In genomic region chr5:124485654-124486053, GRCm38 (mm10) we compare ENCODE assay signal across 22 mouse cellular contexts. TPM values are rescaled to one million over a fixed set of nuclear protein-coding genes. Genes with fewer than 3 reads are reported as not detected.
DNase-seq lines count a peak whose midpoint lies in the region; ATAC-seq and TF ChIP-seq lines count a peak whose summit lies in the region.
"Had no signal": no experiment of that assay in that cellular context is flagged by ENCODE, and none has a peak within 500 bp of the region (broad histone marks: within the 10 kb centered on the region; RNA-seq: fewer than 3 reads in every experiment).

No protein-coding gene starts in this region.

- WGBS in heart, embryonic 13.5 days = 88% methylated on average over 5 of the region's 5 CpGs
- 54% methylated on average over 5 of the region's 5 CpGs for WGBS in kidney, adult 2 months
- 86% methylated on average over 5 of the region's 5 CpGs for WGBS in kidney, postnatal 0 days

- H3K4me1 ChIP-seq in heart, embryonic 13.5 days = peaks cover 13% of the 10 kb centered on the region
- H3K4me1 ChIP-seq in kidney, adult 2 months (ENCODE audit: control insufficient read depth, insufficient read depth, low read length) = peaks cover 3% of the 10 kb centered on the region; the same call in 1 of the 2 replicates
- H3K4me1 ChIP-seq in kidney, postnatal 0 days (replicated peaks; ENCODE audit: insufficient read depth, low read length) = peaks cover 7% of the 10 kb centered on the region; the same call in 1 of the 2 replicates

- H3K36me3 ChIP-seq in heart, embryonic 13.5 days = peaks cover 25% of the 10 kb centered on the region
- no peaks in the 10 kb centered on the region for H3K36me3 ChIP-seq in kidney, adult 2 months (ENCODE audit: control insufficient read depth, insufficient read depth, low read length)
- peaks cover 14% of the 10 kb centered on the region for H3K36me3 ChIP-seq in kidney, postnatal 0 days (ENCODE audit: insufficient read depth, low read length)

- no peak overlapping the region for H3K4me3 ChIP-seq in heart, embryonic 13.5 days
- H3K4me3 ChIP-seq in kidney, adult 2 months (ENCODE audit: insufficient read depth, low read depth, low read length) = no peak overlapping the region
- no peak overlapping the region for H3K4me3 ChIP-seq in kidney, postnatal 0 days (replicated peaks; ENCODE audit: low read depth, low read length)

- 0 out of 2 replicates have a peak overlapping the region, but pooled peaks have one; percentile 33 for H3K9ac ChIP-seq in heart, embryonic 13.5 days
- no peak overlapping the region for H3K9ac ChIP-seq in kidney, postnatal 0 days (ENCODE audit: low read depth, low read length)

- no peak overlapping the region for H3K27ac ChIP-seq in heart, embryonic 13.5 days (replicated peaks)
- H3K27ac ChIP-seq in kidney, adult 2 months (ENCODE audit: insufficient read depth, low read depth, low read length) = peak overlapping the region; percentile 49; the same call in 1 of the 2 replicates
- H3K27ac ChIP-seq in kidney, postnatal 0 days = peak overlapping the region; percentile 2; the same call in 1 of the 2 replicates

- no peaks in the 10 kb centered on the region for H3K27me3 ChIP-seq in heart, embryonic 13.5 days (replicated peaks)
- H3K27me3 ChIP-seq in kidney, adult 2 months (replicated peaks; ENCODE audit: control insufficient read depth, insufficient read depth, low read length) = no peaks in the 10 kb centered on the region
- H3K27me3 ChIP-seq in kidney, postnatal 0 days (ENCODE audit: insufficient read depth, low read length) = no peaks in the 10 kb centered on the region
- H3K27me3 ChIP-seq: CH12.LX, Patski had no signal

- TF ChIP-seq POLR2A in kidney, adult 2 months (IDR thresholded peaks at IDR 0.05; ENCODE audit: low read depth, low read length) = no peak

- no peaks in the 10 kb centered on the region for H3K9me3 ChIP-seq in heart, embryonic 13.5 days
- no peaks in the 10 kb centered on the region for H3K9me3 ChIP-seq in kidney, postnatal 0 days (replicated peaks; ENCODE audit: low read length)
- H3K9me3 ChIP-seq: G1E had no signal

- H3K4me2 ChIP-seq in heart, embryonic 13.5 days = no peak overlapping the region
- no peak overlapping the region for H3K4me2 ChIP-seq in kidney, postnatal 0 days (ENCODE audit: low read length)

- ATAC-seq in heart, embryonic 13.5 days (ENCODE audit: extremely low read depth, insufficient number of reproducible peaks, low FRiP score, low TSS enrichment) = no peak
- no peak for ATAC-seq in kidney, postnatal 0 days (replicated peaks; ENCODE audit: low FRiP score, low read depth)
- ATAC-seq: activated CD4-positive, CD25-positive, alpha-beta regulatory T cell, adult 4 months; CD4-positive, CD25-positive, alpha-beta regulatory T cell, adult 4 months; Patski had no signal

- no peak for TF ChIP-seq CTCF in kidney, adult 2 months (conservative IDR thresholded peaks at IDR 0.05; ENCODE audit: insufficient read depth, insufficient read length, low read depth, low read length)
- no peak for TF ChIP-seq CTCF in kidney, postnatal 0 days (IDR thresholded peaks at IDR 0.05; ENCODE audit: low read depth)

- DNase-seq in heart, postnatal 4 days = no peak
- DNase-seq in kidney, adult 2 months = peak; percentile 59
- DNase-seq in kidney, adult 18-20 months = no peak
- DNase-seq in kidney, adult 9 months = peak; percentile 64
- DNase-seq in kidney, postnatal 4 days = no peak
- DNase-seq in kidney, postnatal 0 days (ENCODE audit: low spot score) = no peak
- DNase-seq in kidney, postnatal 10 days = no peak
- DNase-seq: adrenal gland, adult 2 months; adrenal gland, adult 8-10 months; adrenal gland, postnatal 10 days; adrenal gland, postnatal 14 days; adrenal gland, postnatal 25 days; adrenal gland, postnatal 36 days; B cell, adult 2 months; cerebellum, adult 11 months; cerebellum, adult 11-12 months had no signal

RNA-seq across cellular contexts. Expression of gene Snrnp35, which starts 2.7 kb away (rescaled TPM):
- 22.9 and 23.9 TPM in 2 replicates for polyA plus RNA-seq in heart, embryonic 13.5 days (2015; fragmentation: Nextera tagmentation; extraction: Ambion mirVana)
- total RNA-seq in heart, postnatal 4 days (2021) = 10 to 100 TPM; 19.3 to 23.5 TPM
- polyA plus RNA-seq in kidney, adult 2 months (2012; rRNA removed) = 4.3 and 5.9 TPM in 2 replicates
- 17.1 and 21.3 TPM in 2 replicates for polyA plus RNA-seq in kidney, postnatal 0 days (2015; fragmentation: Nextera tagmentation; extraction: Ambion mirVana)

RNA-seq across cellular contexts. Expression of gene Rilpl2, which starts 7.5 kb away (rescaled TPM):
- polyA plus RNA-seq in heart, embryonic 13.5 days (2015; fragmentation: Nextera tagmentation; extraction: Ambion mirVana) = 12.3 and 14.8 TPM in 2 replicates
- 10 to 100 TPM in 1 of 2 experiments, 1 to 10 TPM in 1; 8.3 to 10.9 TPM for total RNA-seq in heart, postnatal 4 days (2021)
- polyA plus RNA-seq in kidney, adult 2 months (2012; rRNA removed) = 44.3 and 46.3 TPM in 2 replicates
- 41.9 and 44.7 TPM in 2 replicates for polyA plus RNA-seq in kidney, postnatal 0 days (2015; fragmentation: Nextera tagmentation; extraction: Ambion mirVana)

RNA-seq across cellular contexts. Expression of gene Rilpl1, which starts 45.5 kb away (rescaled TPM):
- 21.8 and 23.1 TPM in 2 replicates for polyA plus RNA-seq in heart, embryonic 13.5 days (2015; fragmentation: Nextera tagmentation; extraction: Ambion mirVana)
- 10 to 100 TPM; 50.3 to 53.6 TPM for total RNA-seq in heart, postnatal 4 days (2021)
- 10.4 and 12.5 TPM in 2 replicates for polyA plus RNA-seq in kidney, adult 2 months (2012; rRNA removed)
- 24.2 and 27.2 TPM in 2 replicates for polyA plus RNA-seq in kidney, postnatal 0 days (2015; fragmentation: Nextera tagmentation; extraction: Ambion mirVana)

RNA-seq across cellular contexts. Expression of gene Kmt5a, which starts 45.9 kb away (rescaled TPM):
- polyA plus RNA-seq in heart, embryonic 13.5 days (2015; fragmentation: Nextera tagmentation; extraction: Ambion mirVana) = 26.7 and 34.4 TPM in 2 replicates
- total RNA-seq in heart, postnatal 4 days (2021) = 100 to 1,000 TPM; 130 to 132 TPM
- polyA plus RNA-seq in kidney, adult 2 months (2012; rRNA removed) = 75.9 and 81.1 TPM in 2 replicates
- 32.8 and 47.5 TPM in 2 replicates for polyA plus RNA-seq in kidney, postnatal 0 days (2015; fragmentation: Nextera tagmentation; extraction: Ambion mirVana)

RNA-seq across cellular contexts. Expression of gene Tmed2, which starts 54.8 kb away (rescaled TPM):
- 396 and 446 TPM in 2 replicates for polyA plus RNA-seq in heart, embryonic 13.5 days (2015; fragmentation: Nextera tagmentation; extraction: Ambion mirVana)
- 100 to 1,000 TPM; 217 to 226 TPM for total RNA-seq in heart, postnatal 4 days (2021)
- polyA plus RNA-seq in kidney, adult 2 months (2012; rRNA removed) = 97.9 and 128 TPM in 2 replicates
- 561 and 572 TPM in 2 replicates for polyA plus RNA-seq in kidney, postnatal 0 days (2015; fragmentation: Nextera tagmentation; extraction: Ambion mirVana)

Comparison
In these comparisons a context has a peak if more than half of its experiments do, and no peak if none do; other contexts are left out.
1. DNase-seq: peak in kidney, adult 2 months (single experiment) and kidney, adult 9 months (single experiment); none in heart, postnatal 4 days (single experiment), kidney, adult 18-20 months (single experiment), kidney, postnatal 4 days (0 of 2), kidney, postnatal 0 days (single experiment) and kidney, postnatal 10 days (single experiment).